Mouse (Mus musculus): ENCODE results near the gene 1700015F17Rik. TPM values are rescaled to one million over a fixed set of nuclear protein-coding genes. Genes with fewer than 3 reads are reported as not detected.

1700015F17Rik gene
- total and polyA plus RNA-seq, 2 experiments: not detected

DNA sequence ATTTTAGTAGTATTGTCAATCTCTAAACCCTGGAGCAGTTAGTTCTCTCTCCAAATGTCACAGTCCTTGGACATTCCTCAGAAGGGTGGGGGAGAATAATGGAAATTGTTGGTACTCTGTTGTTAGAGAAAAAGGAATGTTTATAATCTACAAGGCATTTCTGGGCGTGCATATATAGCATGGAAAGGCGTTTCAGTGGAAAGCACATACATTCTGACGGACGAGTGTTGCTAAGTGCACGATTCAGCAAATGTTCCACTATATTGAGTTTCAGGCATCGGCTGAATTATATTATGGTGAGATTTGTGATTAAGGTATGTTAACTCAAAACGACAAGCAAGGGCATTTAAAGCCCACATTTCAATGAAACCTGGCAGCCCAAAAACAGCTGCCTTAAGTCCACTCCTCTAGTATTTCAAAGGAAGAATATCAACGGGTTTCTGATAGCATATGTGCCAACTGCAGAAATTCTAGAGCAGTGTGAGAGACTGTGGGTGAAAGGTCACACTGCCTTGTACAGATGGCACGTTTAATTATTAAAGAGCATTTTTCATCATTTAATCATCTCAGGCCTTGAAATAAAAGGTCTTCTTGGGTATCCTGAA, 4.4 kb upstream of the 1700015F17Rik start:
- no peaks in the 10 kb centered on the region; the same call in 1 of the 2 replicates for H3K27me3 ChIP-seq (ENCODE audit: control insufficient read depth, insufficient read depth, low read length)
- TF ChIP-seq POLR2A (IDR thresholded peaks at IDR 0.05; ENCODE audit: extremely low read depth, insufficient read depth, low read length) (no peak), CTCF (IDR thresholded peaks at IDR 0.05; ENCODE audit: low read depth, low read length) (no peak)
- H3K27ac ChIP-seq (replicated peaks; ENCODE audit: insufficient read depth, low read depth, low read length): no peak overlapping the region
- DNase-seq (ENCODE audit: extremely low read depth, low read depth, low spot score): no peak
- 63% methylated on average over 9 of the region's 9 CpGs for WGBS
- H3K9ac ChIP-seq (ENCODE audit: low read depth, low read length): no peak overlapping the region
- H3K4me3 ChIP-seq (ENCODE audit: insufficient read depth, low read depth, low read length): no peak overlapping the region
- H3K79me2 ChIP-seq (ENCODE audit: control insufficient read depth, insufficient read depth, low read length): no peaks in the 10 kb centered on the region
- no peaks in the 10 kb centered on the region for H3K4me1 ChIP-seq (ENCODE audit: control insufficient read depth, insufficient read depth, low read length)
- no peaks in the 10 kb centered on the region for H3K36me3 ChIP-seq (ENCODE audit: control insufficient read depth, insufficient read depth, low read length)

DNA sequence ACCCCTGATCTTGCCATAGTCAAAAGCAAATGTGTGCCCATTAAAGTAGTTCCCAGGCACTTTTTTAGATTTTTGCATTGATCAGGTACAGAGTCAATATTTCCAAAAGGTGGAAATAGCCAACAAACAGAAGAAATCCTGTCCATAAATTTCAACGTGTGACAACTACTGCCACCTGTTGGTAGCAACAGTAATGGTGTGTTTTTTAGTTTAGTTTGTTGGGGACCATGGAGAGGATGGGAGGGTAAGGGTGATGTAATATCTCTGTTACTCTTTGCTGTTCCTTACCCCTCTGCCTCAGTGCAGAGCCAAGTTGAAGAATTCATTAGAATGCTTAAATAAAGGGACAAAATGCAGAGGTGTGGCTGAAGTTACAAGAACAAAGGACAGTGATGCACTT, 2.7 kb upstream of the 1700015F17Rik start:
- Histone ChIP-seq H3K4me3 (ENCODE audit: insufficient read depth, low read depth, low read length) (no peak overlapping the region), H3K4me1 (ENCODE audit: control insufficient read depth, insufficient read depth, low read length) (no peaks in the 10 kb centered on the region), H3K27me3 (ENCODE audit: control insufficient read depth, insufficient read depth, low read length) (no peaks in the 10 kb centered on the region; the same call in 1 of the 2 replicates), H3K36me3 (ENCODE audit: control insufficient read depth, insufficient read depth, low read length) (no peaks in the 10 kb centered on the region), H3K9ac (ENCODE audit: low read depth, low read length) (no peak overlapping the region), H3K79me2 (ENCODE audit: control insufficient read depth, insufficient read depth, low read length) (no peaks in the 10 kb centered on the region), H3K27ac (replicated peaks; ENCODE audit: insufficient read depth, low read depth, low read length) (no peak overlapping the region)
- 0% methylated on average over 1 of the region's 1 CpGs for WGBS
- peak; percentile 50 for TF ChIP-seq CTCF (IDR thresholded peaks at IDR 0.05; ENCODE audit: low read depth, low read length)
- no peak for TF ChIP-seq POLR2A (IDR thresholded peaks at IDR 0.05; ENCODE audit: extremely low read depth, insufficient read depth, low read length)
- DNase-seq (ENCODE audit: extremely low read depth, low read depth, low spot score): peak; percentile 47

DNA sequence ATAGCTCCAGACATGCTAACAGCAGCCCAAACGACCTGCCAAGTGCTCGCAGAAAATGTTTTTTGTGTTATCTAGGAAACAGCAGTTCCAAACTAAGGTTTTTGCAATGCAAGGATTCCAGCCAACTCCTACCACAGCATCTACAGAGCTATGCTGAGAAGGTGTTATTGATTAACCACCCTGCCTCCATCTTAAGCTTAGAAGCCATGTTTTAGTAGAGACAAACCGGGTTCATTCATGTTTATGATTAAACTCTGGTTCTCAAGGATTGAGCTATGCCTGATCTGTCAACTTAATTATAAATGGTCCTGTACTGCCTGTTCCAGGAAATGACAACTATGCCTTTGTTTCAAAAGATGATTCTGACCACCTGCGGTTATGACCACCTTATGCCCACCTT, 2.8 kb downstream of the 1700015F17Rik start:
- Histone ChIP-seq H3K27me3 (ENCODE audit: control insufficient read depth, insufficient read depth, low read length) (no peaks in the 10 kb centered on the region), H3K4me3 (ENCODE audit: insufficient read depth, low read depth, low read length) (no peak overlapping the region), H3K9ac (ENCODE audit: low read depth, low read length) (no peak overlapping the region), H3K36me3 (ENCODE audit: control insufficient read depth, insufficient read depth, low read length) (no peaks in the 10 kb centered on the region), H3K79me2 (ENCODE audit: control insufficient read depth, insufficient read depth, low read length) (no peaks in the 10 kb centered on the region), H3K4me1 (ENCODE audit: control insufficient read depth, insufficient read depth, low read length) (no peaks in the 10 kb centered on the region), H3K27ac (replicated peaks; ENCODE audit: insufficient read depth, low read depth, low read length) (no peak overlapping the region)
- peak; percentile 5 for DNase-seq (ENCODE audit: extremely low read depth, low read depth, low spot score)
- TF ChIP-seq CTCF (IDR thresholded peaks at IDR 0.05; ENCODE audit: low read depth, low read length) (no peak), POLR2A (IDR thresholded peaks at IDR 0.05; ENCODE audit: extremely low read depth, insufficient read depth, low read length) (no peak)
- 56% methylated on average over 4 of the region's 4 CpGs for WGBS

DNA sequence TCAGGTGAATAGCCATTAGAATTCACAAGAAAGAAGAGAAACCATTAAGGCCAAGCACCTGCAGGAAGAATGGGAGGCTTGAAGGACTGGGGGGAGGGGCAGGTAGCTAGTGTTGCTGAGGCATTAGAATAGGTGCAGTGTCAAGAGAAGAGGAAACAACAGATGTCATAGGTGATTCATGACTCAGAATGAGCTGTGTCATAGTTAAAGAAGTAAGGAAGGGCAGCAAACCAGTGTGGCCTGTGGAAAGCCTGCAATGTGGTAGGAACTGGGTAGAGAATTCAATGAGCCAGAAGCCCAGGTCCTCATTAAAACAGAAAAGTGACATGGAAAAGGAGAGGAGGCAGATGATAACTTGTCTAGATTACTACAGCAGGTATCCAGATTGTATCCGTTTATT, 13.7 kb downstream of the 1700015F17Rik start:
- H3K4me3 ChIP-seq (ENCODE audit: insufficient read depth, low read depth, low read length): no peak overlapping the region
- H3K4me1 ChIP-seq (ENCODE audit: control insufficient read depth, insufficient read depth, low read length): no peaks in the 10 kb centered on the region
- H3K36me3 ChIP-seq (ENCODE audit: control insufficient read depth, insufficient read depth, low read length): no peaks in the 10 kb centered on the region
- H3K27me3 ChIP-seq (ENCODE audit: control insufficient read depth, insufficient read depth, low read length): no peaks in the 10 kb centered on the region
- H3K79me2 ChIP-seq (ENCODE audit: control insufficient read depth, insufficient read depth, low read length): no peaks in the 10 kb centered on the region
- no peak overlapping the region for H3K9ac ChIP-seq (ENCODE audit: low read depth, low read length)
- no peak overlapping the region for H3K27ac ChIP-seq (replicated peaks; ENCODE audit: insufficient read depth, low read depth, low read length)
- DNase-seq (ENCODE audit: extremely low read depth, low read depth, low spot score): no peak
- TF ChIP-seq CTCF (IDR thresholded peaks at IDR 0.05; ENCODE audit: low read depth, low read length) (no peak), POLR2A (IDR thresholded peaks at IDR 0.05; ENCODE audit: extremely low read depth, insufficient read depth, low read length) (no peak)
- WGBS: 67% methylated on average over 1 of the region's 1 CpGs

DNA sequence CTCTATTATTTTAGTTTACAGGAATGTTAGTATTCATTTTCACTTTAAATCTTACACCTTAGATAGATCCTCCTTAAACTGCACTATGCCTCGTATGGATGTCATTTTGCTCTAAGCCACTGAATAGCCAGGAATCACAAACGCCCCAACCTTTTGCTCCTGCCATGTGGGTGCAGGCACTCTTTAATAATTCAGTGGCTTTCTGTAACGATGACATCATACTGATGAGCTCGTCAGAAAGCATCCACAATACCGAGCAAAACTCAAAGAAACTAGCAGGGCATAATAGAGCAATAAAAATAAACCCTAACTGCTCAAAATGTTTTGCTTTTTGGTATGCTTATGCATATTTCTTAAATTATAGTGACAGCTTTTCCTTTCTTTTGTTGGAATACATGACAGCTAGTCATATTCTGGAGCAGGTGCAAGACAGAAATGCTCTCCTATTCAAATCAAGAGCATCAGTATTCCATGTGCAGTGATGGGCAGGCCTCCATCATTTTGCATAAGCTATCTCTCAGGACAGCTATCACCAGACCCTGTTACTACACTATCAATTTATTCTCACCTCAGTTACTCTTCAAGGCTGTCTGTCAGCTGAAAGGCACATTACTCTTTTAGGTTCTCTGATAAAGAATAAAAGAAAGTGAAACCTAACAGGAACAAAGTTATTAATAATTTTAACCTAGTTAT, 47.1 kb downstream of the 1700015F17Rik start:
- no peak for TF ChIP-seq CTCF (IDR thresholded peaks at IDR 0.05; ENCODE audit: low read depth, low read length)
- no peak for TF ChIP-seq POLR2A (IDR thresholded peaks at IDR 0.05; ENCODE audit: extremely low read depth, insufficient read depth, low read length)
- no peak overlapping the region for H3K9ac ChIP-seq (ENCODE audit: low read depth, low read length)
- 76% methylated on average over 5 of the region's 5 CpGs for WGBS
- H3K36me3 ChIP-seq (ENCODE audit: control insufficient read depth, insufficient read depth, low read length): no peaks in the 10 kb centered on the region
- no peak for DNase-seq (ENCODE audit: extremely low read depth, low read depth, low spot score)
- H3K79me2 ChIP-seq (ENCODE audit: control insufficient read depth, insufficient read depth, low read length): no peaks in the 10 kb centered on the region
- no peaks in the 10 kb centered on the region for H3K4me1 ChIP-seq (ENCODE audit: control insufficient read depth, insufficient read depth, low read length)
- H3K27me3 ChIP-seq (ENCODE audit: control insufficient read depth, insufficient read depth, low read length): no peaks in the 10 kb centered on the region
- H3K27ac ChIP-seq (replicated peaks; ENCODE audit: insufficient read depth, low read depth, low read length): no peak overlapping the region
- H3K4me3 ChIP-seq (ENCODE audit: insufficient read depth, low read depth, low read length): no peak overlapping the region

DNA sequence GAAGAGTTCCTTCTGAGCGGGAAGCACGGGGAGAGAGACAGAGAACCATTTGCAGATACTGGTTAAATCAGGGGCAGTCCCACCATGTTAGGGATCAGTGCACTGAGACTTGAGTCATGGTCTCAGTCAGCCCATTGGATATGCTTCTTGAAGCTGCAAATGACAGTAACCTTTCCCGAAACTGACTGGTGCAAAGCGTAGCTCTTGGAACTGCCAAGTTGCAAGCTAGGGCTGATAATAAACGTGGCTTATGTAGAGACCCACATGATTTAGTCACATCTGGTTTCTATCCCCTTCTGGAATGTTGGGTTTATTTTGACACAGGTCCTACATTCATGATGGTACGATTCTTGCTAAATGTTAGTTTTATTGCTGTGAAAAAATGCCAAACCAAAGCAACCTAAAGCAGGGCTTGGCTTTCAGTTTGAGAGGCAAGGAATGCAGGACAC, 55.2 kb downstream of the 1700015F17Rik start:
- H3K4me1 ChIP-seq (ENCODE audit: control insufficient read depth, insufficient read depth, low read length): no peaks in the 10 kb centered on the region

More for the DNA sequence above, 55.2 kb downstream of the 1700015F17Rik start:
- Histone ChIP-seq H3K27me3 (ENCODE audit: control insufficient read depth, insufficient read depth, low read length) (no peaks in the 10 kb centered on the region), H3K36me3 (ENCODE audit: control insufficient read depth, insufficient read depth, low read length) (no peaks in the 10 kb centered on the region), H3K9ac (ENCODE audit: low read depth, low read length) (no peak overlapping the region), H3K79me2 (ENCODE audit: control insufficient read depth, insufficient read depth, low read length) (no peaks in the 10 kb centered on the region), H3K27ac (replicated peaks; ENCODE audit: insufficient read depth, low read depth, low read length) (no peak overlapping the region), H3K4me3 (ENCODE audit: insufficient read depth, low read depth, low read length) (no peak overlapping the region)
- TF ChIP-seq POLR2A (IDR thresholded peaks at IDR 0.05; ENCODE audit: extremely low read depth, insufficient read depth, low read length) (no peak), CTCF (IDR thresholded peaks at IDR 0.05; ENCODE audit: low read depth, low read length) (no peak)
- DNase-seq (ENCODE audit: extremely low read depth, low read depth, low spot score): no peak
- 84% methylated on average over 6 of the region's 6 CpGs for WGBS
